8 mouse cellular contexts compared by ENCODE assay signal in genomic region chr1:80213826-80214225, GRCm38 (mm10). TPM values are rescaled to one million over a fixed set of nuclear protein-coding genes. Genes with fewer than 3 reads are reported as not detected.
DNase-seq lines count a peak whose midpoint lies in the region; ATAC-seq lines count a peak whose summit lies in the region.

No protein-coding gene starts in this region.

- no peaks in the 10 kb centered on the region for H3K36me3 ChIP-seq in heart, embryonic 10.5 days

- no peaks in the 10 kb centered on the region for H3K9me3 ChIP-seq in heart, embryonic 10.5 days

- peaks cover 6% of the 10 kb centered on the region for H3K4me1 ChIP-seq in heart, embryonic 10.5 days

- ATAC-seq in erythroblast, adult 5-6 weeks (replicated peaks; ENCODE audit: low FRiP score, poor library complexity, severe bottlenecking) = no peak

- intact Hi-C loops in heart, postnatal 36 days (cut with DNase I) = loop anchor here (5.0 kb wide), 1 partner anchor 123 kb away; no protein-coding TSS in a partner anchor

- H3K27ac ChIP-seq in heart, embryonic 10.5 days = no peak overlapping the region

- no peaks in the 10 kb centered on the region; the same call in 1 of the 2 replicates for H3K27me3 ChIP-seq in heart, embryonic 10.5 days (ENCODE audit: insufficient read depth, poor library complexity, severe bottlenecking)

- 60% methylated on average over 9 of the region's 9 CpGs for WGBS in heart, embryonic 10.5 days

- no peak overlapping the region for H3K4me3 ChIP-seq in heart, embryonic 10.5 days

- peak; percentile 98 for DNase-seq in heart, adult 11 months
- no peak for DNase-seq in heart, embryonic 10.5 days (ENCODE audit: low spot score)
- DNase-seq in MN1 (ENCODE audit: low spot score) = peak; percentile 40
- peak; percentile 30 to 39 for DNase-seq in heart, postnatal 36 days
- DNase-seq in lung, postnatal 36 days = peak; percentile 82
- DNase-seq in urinary bladder, postnatal 4 days (ENCODE audit: low spot score in 2 of 2) = no peak
- DNase-seq in spleen, postnatal 10 days (ENCODE audit: low spot score in 2 of 2) = no peak

RNA-seq across cellular contexts. Expression of gene Fam124b, which starts 4.4 kb away (rescaled TPM):
- 0.11 and 0.36 TPM in 2 replicates for polyA plus RNA-seq in heart, embryonic 10.5 days (2016; fragmentation: Nextera tagmentation; extraction: Ambion mirVana)
- 1 to 10 TPM; 1.0 to 4.0 TPM for total RNA-seq in heart, postnatal 36 days (2021)
- total RNA-seq in erythroblast, adult 5-6 weeks (2015; ENCODE audit: low replicate concordance) = not detected in 2 replicates
- total RNA-seq in erythroblast, adult 5-6 weeks (2017; ENCODE audit: low replicate concordance) = not detected in 2 replicates

Comparison
In these comparisons a context has a peak if more than half of its experiments do, and no peak if none do; other contexts are left out.
1. DNase-seq: peak in heart, adult 11 months (single experiment), MN1 (single experiment), heart, postnatal 36 days (2 of 2) and lung, postnatal 36 days (single experiment); none in heart, embryonic 10.5 days (single experiment), urinary bladder, postnatal 4 days (0 of 2) and spleen, postnatal 10 days (0 of 2).